Mouse (Mus musculus) heart, adult 2 months (tissue): Measurements from ENCODE around the gene Slc25a19. TPM values are rescaled to one million over a fixed set of nuclear protein-coding genes. Genes with fewer than 3 reads are reported as not detected.
A peak's percentile ranks its signal among the peaks of the same experiment; 100 is the strongest.

Source experiments
- DNase-seq, 2 experiments: peaks; one replicate each; pipeline ENCODE4 v3.0.0; 2021
- H3K27ac ChIP-seq: fragments of 200-600 bp; 2 replicates; pipeline ENCODE4 v1.8.1; 2022
- H3K27me3 ChIP-seq: fragments of 200-500 bp; 2 replicates; pipeline ENCODE4 v1.6.1; 2012; ENCODE audit warnings: mild to moderate bottlenecking, low read length, inconsistent platforms, mixed read lengths; ENCODE audit not compliant: control insufficient read depth, insufficient read depth
- H3K36me3 ChIP-seq: fragments of 200-500 bp; 2 replicates; pipeline ENCODE4 v1.6.1; 2012; ENCODE audit warnings: low read length, inconsistent platforms; ENCODE audit not compliant: control insufficient read depth, insufficient read depth
- H3K4me1 ChIP-seq: fragments of 200-500 bp; 2 replicates; pipeline ENCODE4 v1.6.1; 2011; ENCODE audit warnings: low read length; ENCODE audit not compliant: control insufficient read depth, insufficient read depth
- H3K4me3 ChIP-seq: fragments of 200-600 bp; 2 replicates; pipeline ENCODE4 v1.8.1; 2022
- H3K79me2 ChIP-seq: fragments of 200-500 bp; replicated peaks from 2 replicates; pipeline ENCODE4 v1.6.1; 2012; ENCODE audit warnings: mild to moderate bottlenecking, inconsistent platforms, low read length, moderate library complexity, mixed read lengths; ENCODE audit not compliant: control insufficient read depth, insufficient read depth
- H3K9ac ChIP-seq: fragments of 200-500 bp; 2 replicates; pipeline ENCODE4 v1.6.1; 2012; ENCODE audit warnings: low read depth, mild to moderate bottlenecking, control low read depth, inconsistent platforms, low read length, mixed read lengths
- CTCF ChIP-seq: fragments of 200-600 bp; IDR thresholded peaks from 2 replicates; pipeline ENCODE4 v1.8.1; 2022; ENCODE audit warnings: antibody characterized with exemption, mild to moderate bottlenecking, moderate library complexity
- EP300 ChIP-seq: fragments of 200-500 bp; IDR thresholded peaks from 2 replicates; pipeline ENCODE4 v1.6.1; 2011; ENCODE audit warnings: low read depth, low read length, control low read depth; ENCODE audit not compliant: insufficient read depth
- POLR2A ChIP-seq: fragments of 200-500 bp; IDR thresholded peaks from 2 replicates; pipeline ENCODE4 v1.6.1; 2011; ENCODE audit warnings: mild to moderate bottlenecking, low read depth, low read length, control low read depth; ENCODE audit not compliant: insufficient read depth
- WGBS: fragments of 180-500 bp; shearing (Covaris S2); methylation state at CpG from one replicate; pipeline ENCODE4 v1.1.7; 2018; 5-methylcytosine and 5-hydroxymethylcytosine counted together
- intact Hi-C: fragments of 180-260 bp; cut with DNase I; formaldehyde crosslinking; loops from one replicate; pipeline ENCODE4 v1.15.1; 2025
- polyA plus RNA-seq: library from polyadenylated mRNA; depleted of rRNA; stranded (reverse); fragments of >200 nt; gene quantifications from 2 replicates; pipeline ENCODE4 v1.2.3, GENCODE M21; 2012
- total RNA-seq, 2 experiments: library from RNA; stranded (reverse); gene quantifications; 2 replicates each; pipeline ENCODE4 v1.2.3; 2021

The Slc25a19 gene
- total and polyA plus RNA-seq, 3 experiments = 32.9 to 97.1 (median 40.7) TPM

DNA sequence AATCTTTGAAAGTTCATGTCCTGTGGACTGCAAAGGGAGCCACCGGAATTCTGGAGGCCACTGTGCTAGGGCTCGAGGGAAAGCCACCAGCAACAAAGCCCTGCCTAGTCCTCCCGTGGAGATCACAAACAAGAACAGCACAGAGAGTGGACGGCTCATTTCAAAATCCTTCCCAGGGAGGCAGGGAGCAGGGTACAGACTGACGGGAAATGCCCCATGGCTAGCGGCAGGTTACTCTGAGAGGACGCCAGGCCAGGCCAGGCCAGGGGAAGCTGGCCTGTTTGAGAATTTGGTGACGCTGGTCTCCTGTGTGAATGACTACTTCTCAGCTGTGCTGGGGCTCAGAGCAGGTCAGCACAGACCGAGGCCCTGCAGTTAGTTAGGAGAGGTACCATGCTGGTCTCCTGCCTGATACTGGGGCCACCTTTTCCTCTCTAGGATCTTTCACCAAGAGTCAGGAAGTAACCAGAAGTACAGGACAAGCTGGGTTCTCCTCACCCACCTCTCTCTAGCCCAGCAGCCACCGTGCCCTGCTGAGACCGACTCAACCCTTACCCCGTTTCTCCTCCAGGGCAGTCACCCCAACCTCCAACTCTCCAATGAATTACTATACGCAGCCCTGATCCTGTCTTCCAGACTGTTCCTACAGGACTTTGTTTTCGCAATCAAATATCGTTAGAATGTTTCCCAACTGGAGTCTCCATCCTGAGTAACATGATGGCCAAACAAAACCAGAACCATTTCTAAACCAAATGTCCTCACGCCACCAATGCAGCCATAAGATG lies 9.2 kb downstream of the Slc25a19 start:
- DNase-seq = no peak
- no peaks in the 10 kb centered on the region for H3K79me2 ChIP-seq
- no peak overlapping the region for H3K4me3 ChIP-seq
- no peak overlapping the region for H3K27ac ChIP-seq
- H3K36me3 ChIP-seq = no peaks in the 10 kb centered on the region
- no peak overlapping the region for H3K9ac ChIP-seq
- intact Hi-C loops = no loop called here
- no peaks in the 10 kb centered on the region for H3K27me3 ChIP-seq
- 91% methylated on average over 16 of the region's 16 CpGs for WGBS
- TF ChIP-seq EP300 = no peak
- TF ChIP-seq CTCF = no peak
- TF ChIP-seq POLR2A = no peak
- H3K4me1 ChIP-seq = no peaks in the 10 kb centered on the region

DNA sequence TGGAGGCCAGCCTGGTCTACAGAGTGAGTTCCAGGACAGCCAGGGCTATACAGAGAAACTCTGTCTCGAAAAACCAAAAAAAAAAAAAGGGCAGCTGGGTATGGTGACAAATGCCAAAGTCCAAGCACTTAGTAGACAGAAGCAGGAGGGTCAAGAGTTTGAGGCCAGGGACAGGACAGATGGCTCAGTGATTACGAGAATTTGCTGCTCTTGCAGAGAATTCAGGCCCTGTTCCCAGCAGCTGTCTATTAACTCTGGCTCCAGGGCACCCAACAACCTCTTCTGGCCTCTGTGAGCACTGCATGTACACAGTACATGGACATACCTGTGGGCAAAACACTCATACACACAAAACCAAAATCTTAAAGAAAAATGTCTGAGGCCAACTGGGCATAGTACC lies 10.1 kb downstream of the Slc25a19 start:
- no peaks in the 10 kb centered on the region for H3K27me3 ChIP-seq
- H3K27ac ChIP-seq = no peak overlapping the region
- no peaks in the 10 kb centered on the region for H3K79me2 ChIP-seq
- DNase-seq = no peak
- H3K4me3 ChIP-seq = no peak overlapping the region
- TF ChIP-seq EP300 (no peak), CTCF (no peak), POLR2A (no peak)
- H3K36me3 ChIP-seq = no peaks in the 10 kb centered on the region
- H3K4me1 ChIP-seq = peaks cover 3% of the 10 kb centered on the region
- intact Hi-C loops = no loop called here
- 90% methylated on average over 2 of the region's 2 CpGs for WGBS
- H3K9ac ChIP-seq = no peak overlapping the region

DNA sequence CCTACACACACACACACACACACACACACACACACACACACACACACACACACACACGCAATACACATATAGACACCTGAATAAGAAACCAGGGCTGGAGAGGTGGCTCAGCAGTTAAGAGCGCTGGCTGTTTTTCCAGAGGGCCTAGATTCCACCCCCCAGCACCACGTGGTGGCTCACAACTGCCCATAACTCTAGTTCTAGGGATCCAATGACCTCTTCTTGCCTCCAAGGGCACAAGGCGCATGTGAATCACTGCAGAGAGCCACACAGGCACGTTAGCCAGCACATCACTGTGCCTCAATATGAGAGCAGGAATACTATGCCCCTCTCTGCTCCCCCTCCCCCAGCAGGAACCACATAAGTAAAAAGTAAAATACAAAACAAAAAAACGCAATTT lies 11.2 kb downstream of the Slc25a19 start:
- Histone ChIP-seq H3K9ac (no peak overlapping the region), H3K27ac (no peak overlapping the region), H3K27me3 (no peaks in the 10 kb centered on the region), H3K79me2 (no peaks in the 10 kb centered on the region), H3K4me3 (no peak overlapping the region), H3K36me3 (no peaks in the 10 kb centered on the region), H3K4me1 (peaks cover 3% of the 10 kb centered on the region)
- DNase-seq = no peak
- WGBS = 82% methylated on average over 6 of the region's 6 CpGs
- intact Hi-C loops = no loop called here
- TF ChIP-seq EP300 = no peak
- TF ChIP-seq CTCF = no peak
- TF ChIP-seq POLR2A = no peak

DNA sequence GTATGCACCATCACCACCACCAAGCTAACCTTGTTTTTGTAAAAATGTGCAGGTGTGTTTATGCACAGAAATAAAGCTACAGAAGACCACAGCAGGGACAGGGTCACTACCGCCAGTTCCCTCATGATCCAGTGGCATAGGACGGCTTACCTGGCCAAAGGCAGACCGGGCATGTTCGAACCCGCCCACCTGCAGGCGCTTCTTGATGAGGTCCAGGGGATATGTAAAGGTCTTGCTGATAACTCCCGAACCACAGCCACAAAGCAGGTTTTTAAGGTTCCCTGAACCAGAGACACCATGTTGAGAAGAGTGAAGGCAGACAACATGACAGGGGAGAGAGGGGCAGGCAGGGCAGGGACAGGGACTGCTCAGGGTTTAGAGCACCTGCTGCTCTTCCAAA lies 11.7 kb downstream of the Slc25a19 start:
- Histone ChIP-seq H3K9ac (no peak overlapping the region), H3K4me1 (peaks cover 5% of the 10 kb centered on the region), H3K27ac (no peak overlapping the region), H3K27me3 (no peaks in the 10 kb centered on the region), H3K4me3 (no peak overlapping the region), H3K36me3 (no peaks in the 10 kb centered on the region), H3K79me2 (no peaks in the 10 kb centered on the region)
- intact Hi-C loops = no loop called here
- no peak for DNase-seq
- TF ChIP-seq CTCF = no peak
- no peak for TF ChIP-seq POLR2A
- no peak for TF ChIP-seq EP300
- 93% methylated on average over 7 of the region's 7 CpGs for WGBS

DNA sequence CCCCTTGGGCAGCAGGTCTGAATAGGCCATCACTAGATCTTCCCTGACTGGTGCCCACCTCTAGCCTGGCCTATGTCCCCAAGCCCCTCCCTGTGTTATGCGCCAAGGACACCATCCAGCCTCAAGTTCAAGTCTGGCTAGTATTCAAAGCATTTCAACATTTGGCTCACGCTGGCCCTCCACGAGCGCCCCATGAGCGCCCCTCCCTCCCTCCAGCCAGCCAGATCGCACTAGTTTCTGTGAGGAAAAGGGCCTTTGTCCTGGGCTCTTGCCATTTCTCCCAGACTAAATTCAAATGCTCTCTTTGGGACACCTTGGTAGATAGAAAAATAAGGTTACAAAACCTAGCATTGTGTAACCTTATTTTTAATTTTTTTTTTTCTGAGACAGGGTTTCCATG lies 12.2 kb downstream of the Slc25a19 start:
- intact Hi-C loops = no loop called here
- TF ChIP-seq CTCF = no peak
- TF ChIP-seq POLR2A = no peak
- TF ChIP-seq EP300 = no peak
- no peak overlapping the region for H3K27ac ChIP-seq
- WGBS = 83% methylated on average over 6 of the region's 6 CpGs
- H3K36me3 ChIP-seq = no peaks in the 10 kb centered on the region
- no peaks in the 10 kb centered on the region for H3K79me2 ChIP-seq
- H3K9ac ChIP-seq = no peak overlapping the region
- H3K27me3 ChIP-seq = no peaks in the 10 kb centered on the region
- no peak overlapping the region for H3K4me3 ChIP-seq
- H3K4me1 ChIP-seq = peaks cover 5% of the 10 kb centered on the region
- no peak for DNase-seq

DNA sequence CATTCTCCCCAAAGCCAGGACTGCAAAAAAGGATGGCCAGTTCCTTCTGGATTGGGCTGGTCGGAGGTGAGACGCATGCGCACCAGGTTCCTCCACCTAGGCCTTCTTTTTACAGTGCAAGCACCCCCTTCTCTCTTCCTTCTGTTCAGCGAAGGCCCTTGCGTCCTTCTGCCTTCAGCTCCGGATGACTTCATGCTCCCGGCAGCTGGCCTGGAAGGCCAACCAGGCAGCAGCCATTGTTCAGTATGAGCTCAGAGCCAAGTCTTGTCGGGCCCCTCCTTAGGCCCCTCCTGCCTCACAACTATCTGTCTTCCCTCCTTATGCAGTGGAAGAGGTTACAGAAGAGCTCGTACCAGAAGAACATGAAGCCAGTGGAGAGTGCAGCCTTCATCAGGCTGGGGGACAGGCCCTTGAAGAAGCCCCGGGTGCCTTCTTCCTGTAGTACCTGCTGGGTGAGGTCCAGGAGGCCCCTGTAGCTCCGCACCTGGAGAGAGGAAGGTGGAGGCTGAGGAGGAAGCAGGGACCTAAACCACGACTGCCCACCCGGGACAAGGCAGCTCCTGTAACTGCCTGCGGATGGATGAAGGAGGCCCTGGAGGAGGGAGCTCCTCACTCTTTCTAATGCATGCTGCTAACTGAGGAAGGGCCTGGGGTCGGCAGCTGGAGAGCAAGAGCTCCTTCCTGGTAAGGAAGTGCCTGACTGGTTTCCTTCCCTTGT lies 12.8 kb downstream of the Slc25a19 start:
- no peak overlapping the region for H3K4me3 ChIP-seq
- H3K36me3 ChIP-seq = no peaks in the 10 kb centered on the region
- WGBS = 55% methylated on average over 15 of the region's 15 CpGs
- no peak overlapping the region; the same call in 1 of the 2 replicates for H3K27ac ChIP-seq
- intact Hi-C loops = no loop called here
- H3K4me1 ChIP-seq = peaks cover 5% of the 10 kb centered on the region
- no peak overlapping the region for H3K9ac ChIP-seq
- no peaks in the 10 kb centered on the region for H3K27me3 ChIP-seq
- H3K79me2 ChIP-seq = no peaks in the 10 kb centered on the region
- TF ChIP-seq POLR2A (no peak), CTCF (no peak)
- peak in 1 of 2 experiments; percentile 36 for DNase-seq
